Mouse (Mus musculus) cortical plate, adult 2 months (tissue): ENCODE data around the gene Slc25a17. TPM values are rescaled to one million over a fixed set of nuclear protein-coding genes. Genes with fewer than 3 reads are reported as not detected.
A peak's percentile ranks its signal among the peaks of the same experiment; 100 is the strongest.

Experiments
- H3K27ac ChIP-seq: fragments of 200-500 bp; 2 replicates; pipeline ENCODE4 v1.5.1; 2012; ENCODE audit warnings: low read length, control low read depth, inconsistent platforms; ENCODE audit not compliant: insufficient read depth
- H3K4me1 ChIP-seq: fragments of 200-500 bp; 2 replicates; pipeline ENCODE4 v1.6.1; 2011; ENCODE audit warnings: low read length; ENCODE audit not compliant: control insufficient read depth, insufficient read depth
- H3K4me3 ChIP-seq: fragments of 200-500 bp; 2 replicates; pipeline ENCODE4 v1.5.1; 2011; ENCODE audit warnings: mild to moderate bottlenecking, low read length, control low read depth; ENCODE audit not compliant: insufficient read depth
- CTCF ChIP-seq: fragments of 200-500 bp; IDR thresholded peaks from 2 replicates; pipeline ENCODE4 v1.5.1; 2011; ENCODE audit warnings: mild to moderate bottlenecking, control low read depth, low read length; ENCODE audit not compliant: insufficient read depth; ENCODE audit errors: extremely low read depth
- POLR2A ChIP-seq: fragments of 200-500 bp; IDR thresholded peaks from 2 replicates; pipeline ENCODE4 v1.6.1; 2011; ENCODE audit warnings: mild to moderate bottlenecking, low read length, control low read depth; ENCODE audit not compliant: insufficient read depth; ENCODE audit errors: extremely low read depth
- polyA plus RNA-seq: library from polyadenylated mRNA; depleted of rRNA; stranded (reverse); fragments of >200 nt; gene quantifications from 2 replicates; pipeline ENCODE4 v1.2.3, GENCODE M21; 2012

Gene Slc25a17
- polyA plus RNA-seq, 1 experiment: 47.7 TPM

DNA sequence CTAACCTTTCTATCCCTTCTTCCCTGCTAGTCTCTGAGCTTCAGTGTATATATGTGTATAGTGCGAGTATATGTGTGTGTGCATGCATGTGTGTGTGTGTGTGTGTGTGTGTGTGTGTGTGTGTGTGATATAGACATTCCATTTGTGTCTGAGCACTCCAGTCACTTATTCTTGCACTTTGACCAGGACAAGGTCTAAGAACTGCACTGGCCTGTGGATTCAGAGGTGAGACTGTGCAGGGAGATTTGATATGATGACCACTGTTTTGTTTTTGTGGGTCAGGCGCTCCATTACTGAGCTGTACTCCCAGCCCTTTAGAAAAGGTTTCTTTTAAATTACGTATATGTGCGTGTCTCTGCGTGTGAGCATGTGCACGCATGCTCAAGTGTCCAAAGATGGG, 54.1 kb downstream of the Slc25a17 start:
- Histone ChIP-seq H3K27ac (no peak overlapping the region), H3K4me3 (no peak overlapping the region), H3K4me1 (peaks cover 4% of the 10 kb centered on the region; the same call in 1 of the 2 replicates)
- TF ChIP-seq CTCF (no peak), POLR2A (no peak)

DNA sequence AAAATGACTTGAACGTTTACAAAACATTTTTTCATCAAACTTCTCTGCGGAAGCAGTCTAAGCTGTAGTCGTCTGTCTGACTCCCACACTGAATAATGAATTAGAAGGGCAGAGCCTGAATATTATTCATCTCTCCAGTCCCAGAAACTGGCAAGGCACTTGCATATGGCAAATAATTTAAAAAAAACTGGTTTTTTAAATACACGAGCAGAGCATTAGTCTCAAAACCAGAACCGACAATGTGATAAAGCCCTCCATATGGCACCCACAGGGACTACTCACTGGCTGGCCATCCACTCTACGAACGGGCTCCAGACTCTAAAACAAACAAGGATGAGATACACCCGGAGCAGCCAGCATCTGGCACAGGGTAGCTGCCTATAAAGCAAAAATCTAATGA, 55.6 kb downstream of the Slc25a17 start:
- Histone ChIP-seq H3K4me1 (peaks cover 4% of the 10 kb centered on the region), H3K27ac (no peak overlapping the region), H3K4me3 (no peak overlapping the region)
- no peak for TF ChIP-seq POLR2A
- no peak for TF ChIP-seq CTCF

GRCm38 (mm10) chr15:81304006-81304405, 56.6 kb downstream of the Slc25a17 start:
- H3K27ac ChIP-seq: no peak overlapping the region
- TF ChIP-seq CTCF (no peak), POLR2A (no peak)
- H3K4me1 ChIP-seq: peaks cover 4% of the 10 kb centered on the region
- H3K4me3 ChIP-seq: no peak overlapping the region

DNA sequence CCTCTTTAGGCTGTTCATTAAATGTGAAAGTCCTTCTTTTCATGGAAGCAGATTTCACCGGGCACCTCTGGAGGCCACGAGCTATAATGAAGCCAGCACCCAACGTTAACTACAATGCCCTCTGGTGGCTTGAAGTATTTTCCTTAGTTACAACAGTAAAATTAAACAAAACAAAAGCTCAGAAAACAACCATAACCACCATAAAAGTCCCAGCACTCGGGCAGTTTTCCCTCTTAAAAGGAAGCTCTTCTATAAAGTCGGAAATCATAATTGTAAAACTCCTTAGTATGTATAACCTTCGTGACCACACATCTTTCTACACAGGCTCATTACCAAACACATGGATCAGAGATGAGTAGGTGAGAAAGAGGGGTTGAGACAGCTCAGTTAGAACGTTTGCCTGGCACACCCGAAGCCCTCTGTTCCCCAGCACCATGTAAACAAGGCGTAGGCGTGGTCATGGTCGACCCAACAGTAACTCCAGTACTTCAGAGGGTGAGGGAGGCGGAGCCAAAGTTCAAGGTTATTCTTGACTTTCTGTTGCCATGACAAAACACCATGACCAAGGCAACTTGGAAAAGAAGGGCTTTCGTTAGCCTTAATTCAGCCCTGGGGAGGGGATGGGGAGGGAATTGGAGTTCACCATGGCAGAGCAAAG, 58.3 kb downstream of the Slc25a17 start:
- Histone ChIP-seq H3K4me1 (peaks cover 4% of the 10 kb centered on the region), H3K4me3 (no peak overlapping the region), H3K27ac (no peak overlapping the region)
- TF ChIP-seq CTCF: 0 out of 2 replicates have a peak, but pooled peaks have one; percentile 34
- no peak for TF ChIP-seq POLR2A

DNA sequence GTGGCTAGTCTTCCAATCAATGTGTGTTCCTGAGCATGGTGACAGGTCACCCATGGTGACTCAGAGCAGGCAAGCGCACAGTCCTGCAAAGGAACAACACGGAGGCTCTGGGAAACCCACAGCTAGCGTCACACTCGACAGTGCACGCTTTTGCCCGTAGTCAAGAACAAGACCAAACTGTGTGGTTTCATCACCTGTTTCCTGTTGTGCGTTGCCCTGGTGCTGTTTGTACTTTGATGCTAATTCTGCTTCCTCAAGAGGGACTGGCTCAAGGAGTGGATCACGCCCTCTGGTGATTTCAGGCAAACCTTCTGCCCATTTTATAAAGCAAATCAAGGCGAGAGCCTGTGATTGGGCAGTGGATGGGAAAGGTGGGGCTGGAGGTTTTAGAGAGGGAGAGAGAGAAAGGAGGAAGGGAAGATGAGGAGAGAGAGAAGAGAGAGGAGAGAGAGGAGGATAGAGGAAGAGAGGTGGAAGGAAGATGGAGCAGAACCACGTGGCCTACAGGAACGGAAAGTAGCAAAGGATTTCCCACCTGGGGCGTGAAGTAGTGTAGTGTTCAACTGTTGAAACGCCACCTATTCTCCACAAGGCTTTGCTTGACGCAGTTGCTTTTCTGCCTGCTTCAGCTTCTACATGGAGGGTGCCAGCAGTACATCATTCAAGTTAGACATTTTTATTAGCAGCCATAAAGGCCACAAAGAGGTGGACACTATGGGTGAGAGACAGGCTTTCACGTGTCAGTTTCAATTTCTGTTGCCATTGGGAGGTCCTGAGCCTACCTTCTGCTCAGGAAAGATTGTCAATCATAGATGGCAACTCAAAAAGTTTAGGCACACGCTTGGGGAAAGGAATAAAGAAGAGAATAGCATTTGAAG, 59.2 kb downstream of the Slc25a17 start:
- H3K27ac ChIP-seq: no peak overlapping the region
- H3K4me3 ChIP-seq: no peak overlapping the region
- peaks cover 4% of the 10 kb centered on the region for H3K4me1 ChIP-seq
- TF ChIP-seq POLR2A: no peak
- no peak for TF ChIP-seq CTCF

DNA sequence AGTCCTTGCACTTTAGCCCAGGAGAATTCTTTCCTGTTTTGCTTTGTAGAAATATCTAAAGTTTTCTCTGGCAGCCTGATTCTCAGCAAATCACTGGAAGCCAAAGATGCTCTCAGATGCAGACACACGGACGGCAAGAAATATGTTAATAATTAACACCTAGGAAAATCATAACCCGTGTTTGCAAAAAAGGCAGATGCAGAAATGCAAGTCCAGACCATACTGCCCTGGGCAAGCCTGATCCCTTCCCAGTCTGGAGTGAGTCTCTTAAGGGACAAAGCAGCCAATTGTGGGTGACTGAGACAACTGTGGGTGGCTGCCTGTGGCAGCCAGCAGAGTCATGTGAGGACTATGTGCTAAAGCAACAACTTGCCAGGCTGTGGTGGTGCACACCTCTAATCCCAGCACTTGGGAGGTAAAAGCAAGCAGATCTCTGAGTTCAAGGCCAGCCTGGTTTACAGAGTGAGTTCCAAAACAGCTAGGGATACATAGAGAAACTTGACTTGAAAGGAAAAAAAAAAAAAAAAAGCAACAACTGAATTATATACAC, 60.0 kb downstream of the Slc25a17 start:
- Histone ChIP-seq H3K4me3 (no peak overlapping the region), H3K4me1 (peaks cover 4% of the 10 kb centered on the region), H3K27ac (no peak overlapping the region)
- TF ChIP-seq CTCF (no peak), POLR2A (no peak)

- Histone ChIP-seq H3K27ac (no peak overlapping the region), H3K4me3 (no peak overlapping the region), H3K4me1 (peaks cover 1% of the 10 kb centered on the region; the same call in 1 of the 2 replicates)
- TF ChIP-seq POLR2A (no peak), CTCF (no peak)
Observed at GRCm38 (mm10) chr15:81299549-81299948, 61.1 kb downstream of the Slc25a17 start.

DNA sequence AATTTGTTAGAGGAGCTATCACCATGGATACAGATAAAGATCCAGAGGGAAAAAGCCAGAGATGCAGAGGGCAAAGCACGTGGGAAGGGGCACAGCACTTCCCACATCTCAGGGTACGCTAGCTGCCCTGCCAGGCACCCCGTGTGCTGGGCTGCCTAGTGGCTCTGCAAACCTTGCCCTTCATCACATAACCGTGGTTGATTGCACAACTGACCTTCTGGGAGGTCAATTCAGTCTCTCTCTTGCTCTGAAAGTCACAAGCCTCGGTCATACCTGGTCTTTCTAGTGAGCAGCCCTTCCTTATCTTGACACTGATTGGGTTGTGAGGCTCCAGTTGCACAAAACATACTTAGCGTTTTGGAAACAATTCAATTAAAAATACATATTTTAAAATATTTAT, 62.4 kb downstream of the Slc25a17 start:
- H3K4me3 ChIP-seq: no peak overlapping the region
- no peak for TF ChIP-seq CTCF
- no peak for TF ChIP-seq POLR2A
- no peak overlapping the region for H3K27ac ChIP-seq
- peaks cover under 1% of the 10 kb centered on the region; the same call in 1 of the 2 replicates for H3K4me1 ChIP-seq

- Histone ChIP-seq H3K27ac (no peak overlapping the region), H3K4me3 (no peak overlapping the region), H3K4me1 (no peaks in the 10 kb centered on the region; the same call in 1 of the 2 replicates)
- TF ChIP-seq POLR2A (no peak), CTCF (no peak)
Observed at GRCm38 (mm10) chr15:81297543-81297942, 63.1 kb downstream of the Slc25a17 start.
